Mouse (Mus musculus) intestine, postnatal 0 days (tissue): ENCODE measurements around the gene Samhd1. TPM values are rescaled to one million over a fixed set of nuclear protein-coding genes. Genes with fewer than 3 reads are reported as not detected.

Experiments
- ATAC-seq: fragments of 200-750 bp; cut with Nextera tagmentation; 2 replicates; pipeline ENCODE4 v1.8.0; 2017; ENCODE audit warnings: mild to moderate bottlenecking, moderate TSS enrichment, moderate library complexity
- H3K27ac ChIP-seq: fragments of 300-500 bp; sonication (generic); 2 replicates; pipeline ENCODE4 v1.5.1; 2014; ENCODE audit warnings: mild to moderate bottlenecking, low read depth, low read length, moderate library complexity
- H3K27me3 ChIP-seq: fragments of 300-500 bp; sonication (generic); replicated peaks from 2 replicates; pipeline ENCODE4 v1.6.1; 2014; ENCODE audit warnings: low read length, mixed read lengths; ENCODE audit not compliant: control insufficient read depth, insufficient read depth
- H3K36me3 ChIP-seq: fragments of 300-500 bp; sonication (generic); 2 replicates; pipeline ENCODE4 v1.6.1; 2014; ENCODE audit warnings: mild to moderate bottlenecking, moderate library complexity; ENCODE audit not compliant: control insufficient read depth, insufficient read depth
- H3K4me1 ChIP-seq: fragments of 300-500 bp; sonication (generic); replicated peaks from 2 replicates; pipeline ENCODE4 v1.6.1; 2014; ENCODE audit warnings: antibody characterized with exemption, low read length, mixed read lengths; ENCODE audit not compliant: control insufficient read depth, insufficient read depth
- H3K4me2 ChIP-seq: fragments of 300-500 bp; sonication (generic); replicated peaks from 2 replicates; pipeline ENCODE4 v1.6.1; 2014; ENCODE audit warnings: low read depth, mild to moderate bottlenecking, moderate library complexity
- H3K4me3 ChIP-seq: fragments of 300-500 bp; sonication (generic); 2 replicates; pipeline ENCODE4 v1.5.1; 2014; ENCODE audit warnings: low read depth, low read length
- H3K9ac ChIP-seq: fragments of 300-500 bp; sonication (generic); 2 replicates; pipeline ENCODE4 v1.6.1; 2014; ENCODE audit warnings: mild to moderate bottlenecking, low read depth, low read length
- H3K9me3 ChIP-seq: fragments of 300-500 bp; sonication (generic); 2 replicates; pipeline ENCODE4 v1.6.1; 2016; ENCODE audit warnings: mixed run types; ENCODE audit not compliant: control insufficient read depth
- CTCF ChIP-seq: sonication (generic); IDR thresholded peaks from 2 replicates; pipeline ENCODE4 v1.5.1; 2016; ENCODE audit warnings: low read depth, mild to moderate bottlenecking, control low read depth, antibody characterized with exemption, moderate library complexity
- WGBS: fragments of 180-500 bp; shearing (Covaris S2); extraction: QIAGEN DNeasy Blood & Tissue Kit; methylation state at CpG from one replicate; pipeline ENCODE4 v1.1.7; 2014; 5-methylcytosine and 5-hydroxymethylcytosine counted together
- polyA plus RNA-seq: library from polyadenylated mRNA; unstranded; fragments of >200 nt; fragmentation: Nextera tagmentation; extraction: Ambion mirVana; gene quantifications from 2 replicates; pipeline ENCODE4 v1.2.1, GENCODE M21; 2015

Samhd1 gene
- polyA plus RNA-seq, 1 experiment from 2014 or later = 29.4 TPM

DNA sequence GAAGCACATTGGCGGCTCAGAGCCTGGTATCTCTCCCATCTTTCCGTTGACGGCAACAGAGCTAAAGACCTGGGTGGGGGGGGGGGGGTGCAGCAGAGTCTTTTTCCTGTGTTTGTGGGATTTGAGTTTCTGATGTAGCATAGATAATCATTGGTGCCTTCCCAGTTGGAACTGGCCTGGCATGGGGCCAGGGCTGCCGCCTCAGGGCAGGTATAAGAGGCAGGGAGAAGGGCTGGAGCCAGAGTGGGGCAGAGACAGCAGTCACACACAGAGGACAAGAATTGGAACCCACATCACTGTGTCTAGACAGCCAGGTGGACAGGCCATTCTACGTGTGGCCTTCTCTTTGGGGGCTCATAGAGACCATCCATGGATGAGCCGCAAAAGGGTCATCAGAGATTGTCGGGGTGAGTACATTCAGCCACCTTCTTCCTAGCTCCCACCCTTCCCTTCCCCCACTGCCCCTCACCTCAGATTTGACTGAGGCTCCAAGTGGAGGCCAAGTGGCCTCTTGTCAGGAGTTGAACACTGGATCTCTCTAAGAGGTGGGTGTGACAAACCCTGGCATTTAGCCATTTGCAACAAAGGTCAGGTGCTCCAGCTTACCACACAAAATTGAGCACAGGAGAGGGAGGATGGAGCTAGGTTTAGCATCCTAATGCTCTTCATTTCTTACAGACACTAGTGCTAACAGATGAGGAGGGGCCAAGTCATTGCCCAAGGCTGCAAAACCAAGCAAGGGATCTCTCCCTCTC, 50.1 kb downstream of the Samhd1 start:
- Histone ChIP-seq H3K36me3 (no peaks in the 10 kb centered on the region), H3K9ac (no peak overlapping the region), H3K27ac (no peak overlapping the region), H3K27me3 (no peaks in the 10 kb centered on the region), H3K4me2 (no peak overlapping the region), H3K9me3 (no peaks in the 10 kb centered on the region), H3K4me3 (no peak overlapping the region), H3K4me1 (no peaks in the 10 kb centered on the region)
- ATAC-seq = no peak
- 91% methylated on average over 7 of the region's 7 CpGs for WGBS
- no peak for TF ChIP-seq CTCF

DNA sequence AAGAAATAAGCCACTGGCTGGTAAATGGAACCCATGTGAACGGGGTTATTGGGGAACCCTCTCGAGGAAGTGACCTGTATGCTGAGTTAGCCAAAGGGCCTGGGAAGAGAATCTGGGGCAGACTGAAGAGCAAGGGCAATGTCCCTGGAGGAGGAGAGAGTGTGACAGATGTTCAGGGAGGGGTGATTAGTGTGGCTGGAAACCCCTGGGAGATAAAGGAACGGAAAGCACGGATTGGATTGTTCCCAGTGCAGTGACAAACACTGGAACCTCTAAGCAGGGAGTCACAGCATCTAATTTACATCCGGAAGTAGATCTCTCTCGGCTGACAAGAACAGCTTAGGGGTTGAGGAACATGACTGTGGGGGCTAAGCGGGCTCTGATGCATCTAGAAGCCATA, 53.1 kb downstream of the Samhd1 start:
- 46% methylated on average over 7 of the region's 7 CpGs for WGBS
- no peak overlapping the region for H3K27ac ChIP-seq
- no peaks in the 10 kb centered on the region for H3K4me1 ChIP-seq
- TF ChIP-seq CTCF = no peak
- H3K4me3 ChIP-seq = no peak overlapping the region
- H3K36me3 ChIP-seq = no peaks in the 10 kb centered on the region
- H3K9me3 ChIP-seq = no peaks in the 10 kb centered on the region
- H3K27me3 ChIP-seq = peaks cover 18% of the 10 kb centered on the region
- no peak overlapping the region for H3K9ac ChIP-seq
- no peak for ATAC-seq
- no peak overlapping the region for H3K4me2 ChIP-seq

DNA sequence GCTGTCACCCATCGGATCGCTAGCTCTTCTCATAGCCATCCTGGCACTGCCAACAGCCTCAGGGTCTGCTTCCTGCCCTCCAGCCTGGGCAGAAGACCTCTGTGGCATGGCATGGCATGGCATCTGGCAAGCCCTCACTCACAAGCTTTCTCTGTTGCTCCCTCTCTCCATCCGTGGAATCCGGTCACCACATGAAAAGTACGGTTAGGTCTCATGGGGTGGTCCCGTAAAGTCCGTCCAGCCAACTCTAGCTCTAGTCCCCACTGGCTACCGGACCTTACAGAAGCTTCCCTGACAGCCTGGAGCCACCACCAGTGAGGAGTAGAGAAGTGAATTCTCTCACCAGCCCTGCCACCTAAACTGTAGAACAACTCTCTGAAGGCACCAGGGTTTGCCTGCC, 53.7 kb downstream of the Samhd1 start:
- no peak for TF ChIP-seq CTCF
- H3K36me3 ChIP-seq = no peaks in the 10 kb centered on the region
- no peaks in the 10 kb centered on the region for H3K4me1 ChIP-seq
- H3K27ac ChIP-seq = no peak overlapping the region
- H3K4me2 ChIP-seq = no peak overlapping the region
- no peaks in the 10 kb centered on the region for H3K9me3 ChIP-seq
- H3K9ac ChIP-seq = no peak overlapping the region
- WGBS = 98% methylated on average over 8 of the region's 8 CpGs
- peaks cover 19% of the 10 kb centered on the region for H3K27me3 ChIP-seq
- ATAC-seq = no peak
- no peak overlapping the region for H3K4me3 ChIP-seq

DNA sequence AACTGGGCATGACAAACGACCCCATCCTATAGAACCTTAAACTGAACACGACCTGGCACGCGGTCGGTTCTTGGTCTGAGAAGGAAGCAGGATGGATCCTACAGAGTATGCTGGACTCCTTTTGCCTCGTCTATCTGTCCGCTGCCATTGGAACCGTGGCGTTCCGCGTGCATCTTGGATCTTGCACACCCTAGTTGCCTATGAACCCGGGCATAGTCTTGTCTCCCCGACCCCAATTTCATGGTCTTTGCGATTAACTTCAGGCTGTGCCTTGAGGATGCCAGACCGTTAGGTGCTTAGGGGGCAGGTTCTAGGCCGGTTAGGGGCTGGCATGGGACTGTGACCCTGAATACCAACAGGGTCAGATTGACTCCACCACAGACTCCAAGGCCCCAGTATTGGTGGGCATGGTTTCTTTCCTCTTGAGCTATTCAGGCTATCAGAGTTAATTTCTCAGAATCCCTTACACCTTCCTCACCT, 55.3 kb downstream of the Samhd1 start:
- no peaks in the 10 kb centered on the region for H3K36me3 ChIP-seq
- H3K9ac ChIP-seq = peak overlapping the region; percentile 82; the same call in 1 of the 2 replicates
- no peaks in the 10 kb centered on the region for H3K4me1 ChIP-seq
- peak overlapping the region; percentile 55 for H3K4me3 ChIP-seq
- 12% methylated on average over 16 of the region's 16 CpGs for WGBS
- peak overlapping the region; percentile 91 for H3K4me2 ChIP-seq
- peak overlapping the region; percentile 78; the same call in 1 of the 2 replicates for H3K27ac ChIP-seq
- ATAC-seq = peak; percentile 6; the same call in 1 of the 2 replicates
- H3K9me3 ChIP-seq = no peaks in the 10 kb centered on the region
- TF ChIP-seq CTCF = no peak
- peaks cover 19% of the 10 kb centered on the region for H3K27me3 ChIP-seq

DNA sequence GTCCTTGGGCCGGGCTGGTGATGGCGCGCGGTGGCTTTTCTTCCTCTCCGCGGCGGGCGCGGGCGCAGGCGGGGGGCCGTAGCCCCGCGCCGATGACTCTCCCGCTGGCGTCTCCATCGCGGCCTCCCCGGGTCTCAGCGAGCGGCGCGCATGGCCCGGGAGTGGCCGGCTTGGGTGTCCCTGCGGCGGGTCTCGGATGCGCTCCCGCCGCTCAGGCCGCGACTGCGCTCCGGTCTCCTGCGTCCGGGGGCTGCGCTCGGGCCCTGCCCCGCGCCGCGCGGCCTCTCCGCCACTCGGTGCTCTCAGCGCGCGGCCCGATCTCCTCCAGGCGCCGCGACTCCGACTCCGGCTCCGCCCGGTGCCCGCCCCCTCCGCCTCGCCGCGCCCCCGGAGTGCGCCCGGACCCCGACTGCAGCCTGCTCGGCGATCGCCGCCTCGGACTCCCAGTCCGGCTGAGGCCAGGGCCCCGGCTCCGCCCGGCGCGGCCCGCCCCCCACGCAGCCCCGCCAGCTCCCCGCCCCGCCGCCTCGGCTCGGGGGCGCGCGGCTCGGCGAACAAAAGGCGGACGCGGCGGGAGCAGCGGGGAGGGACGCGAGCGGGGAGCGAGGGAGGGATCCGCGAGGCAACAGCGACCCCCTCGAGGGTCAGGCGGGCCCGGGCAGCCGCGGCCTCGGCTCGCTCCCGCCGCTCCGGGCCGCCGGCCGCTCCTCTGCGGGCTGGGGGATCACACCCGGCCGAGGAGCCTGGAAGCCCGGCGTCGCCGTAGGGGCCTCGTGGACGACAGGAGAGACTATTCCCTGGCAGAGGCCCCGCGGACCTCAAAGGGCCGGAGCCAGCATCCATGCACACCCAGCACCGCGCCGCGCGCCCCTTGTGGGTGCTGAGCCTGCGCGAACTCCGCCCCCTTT, 56.0 kb downstream of the Samhd1 start, which contains the start of gene Soga1:
Gene Soga1 (minus strand): TSS at position 462 of the 908 bp plus-strand sequence.
- Histone ChIP-seq H3K4me1 (peaks cover 5% of the 10 kb centered on the region), H3K9ac (peak within 1 kb of the TSS; percentile 82), H3K4me2 (peak within 1 kb of the TSS; percentile 91), H3K36me3 (0 out of 2 replicates have a peak, but pooled peaks cover 3% of the 10 kb centered on the region), H3K27ac (peak within 1 kb of the TSS; percentile 78), H3K4me3 (peak within 1 kb of the TSS; percentile 55), H3K27me3 (peaks cover 19% of the 10 kb centered on the region), H3K9me3 (no peaks in the 10 kb centered on the region)
- ATAC-seq = peak; percentile 55
- WGBS = under 1% methylated on average over 108 of the region's 136 CpGs
- TF ChIP-seq CTCF = peak; percentile 60
